Mouse (Mus musculus) testis, adult 2 months (tissue): ENCODE measurements around the gene Pqbp1. TPM values are rescaled to one million over a fixed set of nuclear protein-coding genes. Genes with fewer than 3 reads are reported as not detected.

Experiments
- H3K27ac ChIP-seq: fragments of 200-500 bp; 2 replicates; pipeline ENCODE4 v1.5.1; 2012; ENCODE audit warnings: low read depth, low read length; ENCODE audit not compliant: control insufficient read depth, insufficient read depth
- H3K27me3 ChIP-seq: fragments of 200-500 bp; 2 replicates; pipeline ENCODE4 v1.6.1; 2012; ENCODE audit warnings: mild to moderate bottlenecking, low read length, moderate library complexity; ENCODE audit not compliant: control insufficient read depth, insufficient read depth
- H3K36me3 ChIP-seq: fragments of 200-500 bp; 2 replicates; pipeline ENCODE4 v1.6.1; 2012; ENCODE audit warnings: mild to moderate bottlenecking, low read length; ENCODE audit not compliant: control insufficient read depth, insufficient read depth
- H3K4me1 ChIP-seq: fragments of 200-500 bp; 2 replicates; pipeline ENCODE4 v1.6.1; 2012; ENCODE audit warnings: low read length; ENCODE audit not compliant: control insufficient read depth, insufficient read depth
- H3K4me3 ChIP-seq: fragments of 200-500 bp; 2 replicates; pipeline ENCODE4 v1.5.1; 2012; ENCODE audit warnings: low read depth, mild to moderate bottlenecking, low read length, moderate library complexity, mixed read lengths; ENCODE audit not compliant: control insufficient read depth
- CTCF ChIP-seq: fragments of 200-500 bp; IDR thresholded peaks from 2 replicates; pipeline ENCODE4 v1.5.1; 2012; ENCODE audit warnings: low read depth, mild to moderate bottlenecking, inconsistent platforms, low read length, moderate library complexity; ENCODE audit not compliant: control insufficient read depth, insufficient read depth, insufficient replicate concordance
- POLR2A ChIP-seq: fragments of 200-500 bp; IDR thresholded peaks from 2 replicates; pipeline ENCODE4 v1.6.1; 2012; ENCODE audit warnings: low read depth, mild to moderate bottlenecking, inconsistent platforms, low read length, moderate library complexity; ENCODE audit not compliant: control insufficient read depth
- polyA plus RNA-seq: library from polyadenylated mRNA; depleted of rRNA; stranded (reverse); fragments of >200 nt; gene quantifications from 2 replicates; pipeline ENCODE4 v1.2.3, GENCODE M21; 2012; rRNA removed

The Pqbp1 gene
- polyA plus RNA-seq, 1 experiment: 7.2 TPM

DNA sequence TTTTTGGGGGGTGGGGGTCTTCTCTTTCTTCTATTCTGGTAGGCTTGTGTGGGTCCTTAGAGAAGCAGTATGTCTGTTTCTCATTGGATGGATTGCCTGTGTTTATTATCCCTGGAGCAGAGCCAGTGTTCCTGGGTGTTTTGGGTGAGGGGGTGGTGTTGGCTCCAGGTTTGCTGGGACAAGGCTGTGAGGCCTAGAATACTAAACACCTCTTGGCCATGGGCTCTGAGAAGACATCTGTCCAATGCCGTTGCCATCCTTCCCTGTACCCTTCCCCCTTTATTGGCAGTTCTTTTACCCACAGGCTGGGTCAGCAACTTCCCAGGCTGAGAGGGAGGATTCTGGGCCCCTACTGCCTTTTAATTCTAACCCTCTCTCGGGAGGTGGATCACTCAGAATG lies 51.2 kb downstream of the Pqbp1 start:
- Histone ChIP-seq H3K4me3 (no peak overlapping the region), H3K4me1 (no peaks in the 10 kb centered on the region), H3K27me3 (no peaks in the 10 kb centered on the region), H3K36me3 (no peaks in the 10 kb centered on the region), H3K27ac (no peak overlapping the region)
- TF ChIP-seq CTCF (no peak), POLR2A (no peak)

Other genes with a start within 250 kb of the Pqbp1 start
- gene Prickle3, start 242.0 kb downstream of the Pqbp1 start, polyA plus RNA-seq: 1.1 and 1.5 TPM in 2 replicates
- gene Plp2, start 227.9 kb downstream of the Pqbp1 start, polyA plus RNA-seq: 6.2 and 12.9 TPM in 2 replicates
- gene Magix, start 218.0 kb downstream of the Pqbp1 start, polyA plus RNA-seq: 0.17 and 0.21 TPM in 2 replicates
- 3.8 and 4.0 TPM in 2 replicates for gene Gpkow, start 202.1 kb downstream of the Pqbp1 start, polyA plus RNA-seq
- 8.0 and 9.4 TPM in 2 replicates for gene Wdr45, start 184.9 kb downstream of the Pqbp1 start, polyA plus RNA-seq
- gene Gm45208, start 177.0 kb downstream of the Pqbp1 start, polyA plus RNA-seq: 0.32 and 0.40 TPM in 2 replicates
- 1.5 and 2.8 TPM in 2 replicates for gene Praf2, start 170.8 kb downstream of the Pqbp1 start, polyA plus RNA-seq
- gene Ccdc120, start 148.4 kb downstream of the Pqbp1 start, polyA plus RNA-seq: 1.8 and 3.2 TPM in 2 replicates
- gene Tfe3, start 136.7 kb downstream of the Pqbp1 start, polyA plus RNA-seq: 11.9 and 14.2 TPM in 2 replicates
- 11.3 and 11.9 TPM in 2 replicates for gene Gripap1, start 109.5 kb downstream of the Pqbp1 start, polyA plus RNA-seq
- gene Kcnd1, start 77.0 kb downstream of the Pqbp1 start, polyA plus RNA-seq: 0.79 and 1.3 TPM in 2 replicates
- 7.0 and 8.2 TPM in 2 replicates for gene Otud5, start 57.9 kb downstream of the Pqbp1 start, polyA plus RNA-seq
- 4.5 and 4.6 TPM in 2 replicates for gene Pim2, start 21.0 kb downstream of the Pqbp1 start, polyA plus RNA-seq
- 19.8 and 22.3 TPM in 2 replicates for gene Slc35a2, start 15.2 kb downstream of the Pqbp1 start, polyA plus RNA-seq
- 19.0 and 21.0 TPM in 2 replicates for gene Timm17b, start 88 bp upstream of the Pqbp1 start, polyA plus RNA-seq
- gene Gm10491, start 8.6 kb upstream of the Pqbp1 start, polyA plus RNA-seq: not detected in 2 replicates
- gene Gm10490, start 10.3 kb upstream of the Pqbp1 start, polyA plus RNA-seq: not detected in 2 replicates
- gene Pcsk1n, start 20.6 kb upstream of the Pqbp1 start, polyA plus RNA-seq: 8.2 and 10.0 TPM in 2 replicates
- gene Eras, start 29.3 kb upstream of the Pqbp1 start, polyA plus RNA-seq: 0.32 and 0.41 TPM in 2 replicates
- gene Hdac6, start 48.6 kb upstream of the Pqbp1 start, polyA plus RNA-seq: 63.1 and 65.4 TPM in 2 replicates
- gene Gata1, start 78.8 kb upstream of the Pqbp1 start, polyA plus RNA-seq: 16.8 and 22.1 TPM in 2 replicates
- gene Glod5, start 119.2 kb upstream of the Pqbp1 start, polyA plus RNA-seq: not detected in 2 replicates
- gene Suv39h1, start 175.5 kb upstream of the Pqbp1 start, polyA plus RNA-seq: 8.1 and 10.0 TPM in 2 replicates
- gene Was, start 191.2 kb upstream of the Pqbp1 start, polyA plus RNA-seq: 0.13 and 0.20 TPM in 2 replicates
- 70.5 and 78.2 TPM in 2 replicates for gene Wdr13, start 233.6 kb upstream of the Pqbp1 start, polyA plus RNA-seq
- 18.4 and 19.6 TPM in 2 replicates for gene Rbm3, start 246.6 kb upstream of the Pqbp1 start, polyA plus RNA-seq